Mouse (Mus musculus): ENCODE data around the gene Sorcs1.

DNA sequence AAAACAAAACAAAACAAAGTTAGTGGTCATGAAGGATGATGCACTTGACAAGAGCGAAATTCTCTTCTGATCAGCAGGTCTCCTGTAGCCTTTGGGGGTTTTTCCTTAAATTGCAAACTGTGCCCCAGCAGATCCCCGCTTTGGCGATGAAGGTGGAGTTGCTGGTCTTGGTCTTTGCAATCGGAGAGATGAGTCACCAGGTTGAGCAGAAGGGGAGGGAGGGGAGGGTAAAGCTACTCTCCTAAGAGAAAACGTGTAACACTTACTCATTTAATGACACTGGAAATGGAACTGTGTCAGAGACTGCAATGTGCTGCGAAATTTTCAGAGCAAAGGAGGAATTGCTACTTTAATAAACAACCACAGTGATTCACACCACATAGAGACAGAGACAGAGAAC, 527.3 kb downstream of the Sorcs1 start:
- no peak for TF ChIP-seq GATA1 (IDR thresholded peaks at IDR 0.05; ENCODE audit: borderline replicate concordance, low read length)
- TF ChIP-seq FLI1 (IDR thresholded peaks at IDR 0.05; ENCODE audit: low read length) = no peak
